Mouse (Mus musculus) adrenal gland, adult 8-10 months (tissue): ENCODE measurements around the gene Rbms2. TPM values are rescaled to one million over a fixed set of nuclear protein-coding genes. Genes with fewer than 3 reads are reported as not detected.
"Not testable (repeated sequence)": the region's sequence is repeated elsewhere in the genome, so short reads cannot be mapped to it uniquely, and the experiment has no call there.

Source experiments
- DNase-seq: peaks from one replicate; pipeline ENCODE4 v3.0.0; 2022
- microRNA-seq, 2 experiments: library from miRNA; unstranded; fragments of <30 nt; microRNA quantifications; one replicate each; pipeline ENCODE4 v1.2.0; 2022
- total RNA-seq, 4 experiments: library from RNA; stranded (reverse); gene quantifications; 2 replicates each; pipeline ENCODE4 v1.2.4; 2022

The Rbms2 gene
- total RNA-seq, 4 experiments from 2014 or later: 83.6 to 110 (median 99.3) TPM

DNA sequence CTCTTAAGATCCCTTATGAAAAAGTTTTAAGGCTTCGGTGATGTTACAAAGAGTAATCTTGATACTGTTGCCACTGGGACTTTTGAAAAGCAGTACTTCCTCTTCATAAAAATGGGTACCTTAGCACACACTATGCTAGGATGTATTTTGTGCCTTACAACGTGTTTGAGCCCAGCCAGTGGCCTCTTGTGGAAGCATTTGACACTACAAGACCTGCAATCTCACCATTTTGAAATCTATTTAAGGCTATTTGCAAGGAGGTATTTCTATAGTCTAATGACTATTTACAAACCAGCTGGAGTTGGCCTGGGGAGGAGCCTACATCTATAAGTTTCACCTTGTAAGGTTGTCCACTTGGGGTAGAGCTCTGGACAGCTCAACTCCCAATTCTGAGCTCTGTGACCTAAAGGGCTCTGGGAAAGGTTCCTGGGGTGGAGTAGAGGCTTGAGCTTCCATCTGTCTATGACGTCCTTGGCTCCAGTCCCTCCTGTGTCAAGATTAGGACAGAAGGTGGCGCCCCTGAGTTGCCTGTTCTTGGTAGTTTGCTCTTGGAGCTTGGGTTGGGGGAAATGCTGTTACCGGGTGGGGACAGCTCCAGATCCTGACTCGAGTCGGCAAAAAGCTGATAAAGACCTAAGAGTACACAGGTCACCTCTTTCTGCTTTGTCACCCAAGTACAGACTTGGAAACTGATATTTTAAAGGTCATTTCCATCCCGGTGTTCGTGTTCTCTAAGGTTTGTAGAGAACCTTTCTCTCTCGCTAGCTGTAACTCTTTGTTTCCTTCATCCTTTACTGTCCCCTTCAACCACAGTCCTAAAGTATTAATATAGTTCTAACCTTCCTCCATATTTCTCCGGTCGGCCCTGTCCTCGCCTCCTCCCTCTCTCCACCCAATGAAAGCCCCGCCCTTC lies 89.2 kb downstream of the Rbms2 start:
- peak; percentile 86 for DNase-seq

DNA sequence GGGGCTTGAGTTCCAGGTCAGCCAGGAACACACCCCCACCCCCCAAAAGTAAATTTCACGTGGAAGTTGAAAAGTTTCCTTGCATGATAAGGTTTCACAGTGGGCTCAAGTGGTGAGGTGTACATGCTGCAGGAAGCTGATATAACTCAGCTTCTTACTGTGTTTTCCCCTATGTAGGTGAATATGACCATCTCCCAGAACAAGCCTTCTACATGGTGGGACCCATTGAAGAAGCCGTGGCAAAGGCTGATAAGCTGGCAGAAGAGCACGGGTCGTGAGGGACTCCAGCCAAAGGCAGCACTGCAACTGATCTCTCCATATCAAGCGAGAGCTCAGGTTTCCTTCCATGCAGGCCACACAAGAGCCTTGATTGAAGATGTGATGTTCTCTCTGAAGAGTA lies 90.3 kb downstream of the Rbms2 start:
- DNase-seq: no peak

DNA sequence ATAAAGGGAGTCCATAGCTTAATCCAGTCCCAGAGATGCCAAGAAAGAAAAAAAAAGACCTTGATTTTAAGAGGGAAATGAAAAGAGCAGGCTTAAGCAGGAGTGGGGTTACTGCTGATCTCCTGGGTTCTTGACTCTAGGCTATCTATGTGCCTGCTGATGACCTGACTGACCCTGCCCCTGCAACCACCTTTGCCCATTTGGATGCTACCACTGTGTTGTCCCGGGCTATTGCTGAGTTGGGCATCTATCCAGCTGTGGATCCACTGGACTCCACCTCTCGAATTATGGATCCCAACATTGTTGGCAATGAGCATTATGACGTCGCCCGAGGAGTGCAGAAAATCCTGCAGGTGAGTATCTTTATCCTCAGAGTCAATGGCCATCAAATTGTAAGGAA lies 91.9 kb downstream of the Rbms2 start:
- no peak for DNase-seq

DNA sequence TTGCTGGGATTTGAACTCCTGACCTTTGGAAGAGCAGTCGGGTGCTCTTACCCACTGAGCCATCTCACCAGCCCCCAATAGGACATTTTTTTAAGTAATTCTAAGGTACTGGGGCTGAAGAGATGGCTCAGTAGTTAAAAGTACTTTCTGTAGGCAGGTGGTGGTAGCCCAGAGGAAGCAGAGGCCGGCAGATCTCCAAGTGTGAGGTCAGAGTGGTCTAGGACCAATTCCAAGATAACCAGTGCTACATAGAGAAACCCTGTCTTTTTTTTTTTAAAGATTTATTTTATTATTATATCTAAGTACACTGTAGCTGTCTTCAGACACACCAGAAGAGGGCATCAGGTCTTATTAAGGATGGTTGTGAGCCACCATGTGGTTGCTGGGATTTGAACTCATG lies 92.9 kb downstream of the Rbms2 start:
- not testable (repeated sequence) for DNase-seq

DNA sequence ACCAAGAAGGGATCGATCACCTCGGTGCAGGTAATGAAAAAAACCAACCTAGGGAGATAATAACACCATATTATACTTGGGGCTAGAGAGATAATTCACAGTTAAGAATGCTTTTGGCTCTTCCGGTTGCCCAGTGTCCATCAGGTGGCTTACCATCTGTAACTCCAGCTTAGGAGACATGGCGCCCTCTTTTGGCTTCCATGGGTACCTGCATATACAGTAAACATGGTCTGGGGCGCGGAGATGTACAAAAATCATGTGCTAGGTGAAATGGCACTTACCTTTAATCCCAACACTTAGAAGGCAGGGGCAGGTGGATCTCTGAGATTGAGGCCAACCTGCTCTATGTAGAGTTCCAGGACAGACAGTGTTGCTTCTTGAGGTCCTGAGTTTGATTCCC lies 93.7 kb downstream of the Rbms2 start:
- no peak for DNase-seq

DNA sequence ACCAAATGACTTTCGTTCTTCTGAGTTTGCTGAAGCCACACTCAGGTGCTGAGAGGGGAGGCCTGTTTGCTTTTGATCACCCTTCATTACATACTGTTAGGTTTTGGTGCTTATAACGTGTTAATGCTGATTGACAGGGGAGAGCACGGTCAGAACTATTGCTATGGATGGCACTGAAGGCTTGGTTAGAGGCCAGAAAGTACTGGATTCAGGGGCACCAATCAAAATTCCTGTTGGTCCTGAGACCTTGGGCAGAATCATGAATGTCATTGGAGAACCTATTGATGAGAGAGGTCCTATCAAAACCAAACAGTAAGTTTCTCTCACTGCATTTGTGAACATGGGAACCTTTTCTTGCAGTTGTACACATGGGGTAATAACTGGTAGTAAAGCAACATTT lies 95.9 kb downstream of the Rbms2 start:
- no peak for DNase-seq

DNA sequence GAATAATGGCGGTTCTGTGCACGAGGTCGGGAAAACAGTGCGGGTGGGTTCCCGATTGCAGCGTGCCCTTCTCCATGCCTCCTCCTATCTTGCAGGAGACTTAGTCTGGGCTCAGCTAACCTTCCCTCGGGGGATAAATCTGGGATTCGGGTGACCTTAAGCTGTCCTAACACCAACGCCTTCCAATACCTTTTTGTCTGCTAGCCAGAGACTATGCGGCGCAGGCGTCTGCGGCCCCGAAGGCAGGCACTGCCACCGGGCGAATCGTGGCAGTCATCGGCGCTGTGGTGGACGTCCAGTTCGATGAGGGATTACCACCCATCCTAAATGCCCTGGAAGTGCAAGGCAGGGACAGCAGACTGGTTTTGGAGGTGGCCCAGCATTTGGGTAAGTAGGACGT lies 96.4 kb downstream of the Rbms2 start:
- peak; percentile 45 for DNase-seq

DNA sequence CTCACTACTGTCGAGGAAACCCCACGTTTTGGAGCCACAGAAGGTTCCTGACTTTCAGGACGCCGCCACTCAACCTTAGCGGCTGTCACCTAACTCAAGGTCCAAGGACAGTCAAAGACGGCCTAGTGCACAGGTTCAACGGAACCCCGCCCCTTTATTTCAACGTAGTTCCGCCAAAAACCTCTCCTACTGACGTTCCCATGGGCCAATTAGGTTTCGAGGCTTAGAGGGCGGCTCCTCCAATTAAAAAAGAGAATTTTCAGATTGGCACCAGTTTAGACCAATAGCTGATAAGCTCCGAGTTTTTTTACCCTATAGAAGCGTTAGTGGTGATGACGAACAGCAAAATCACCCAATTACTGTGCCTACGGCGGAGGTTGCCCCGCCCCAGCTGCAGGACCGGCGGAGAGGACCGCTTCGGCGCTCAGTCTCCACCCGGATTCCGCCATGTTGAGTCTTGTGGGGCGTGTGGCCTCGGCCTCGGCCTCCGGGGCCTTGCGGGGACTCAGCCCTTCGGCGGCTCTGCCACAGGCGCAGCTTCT lies 97.1 kb downstream of the Rbms2 start, which contains the start of gene Atp5b:
Gene Atp5b (plus strand): TSS at position 394 of the 542 bp plus-strand sequence.
- DNase-seq: peak; percentile 96

DNA sequence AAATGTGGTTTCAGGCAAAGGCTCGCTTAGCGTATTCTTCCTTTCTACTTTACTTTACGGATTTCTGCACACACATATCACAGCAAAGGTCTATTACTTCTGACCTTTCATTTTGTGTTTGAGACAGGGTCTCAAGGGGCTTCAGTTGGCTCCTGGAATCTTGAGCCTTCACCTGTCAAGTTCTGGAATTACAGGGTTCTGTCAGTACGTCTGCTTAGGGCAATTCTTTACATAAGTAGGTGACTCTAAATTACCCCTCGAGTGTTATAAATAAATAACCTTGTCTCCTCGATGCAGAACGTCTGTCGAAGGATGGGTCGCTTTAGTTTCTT lies 97.7 kb downstream of the Rbms2 start:
- no peak for DNase-seq

DNA sequence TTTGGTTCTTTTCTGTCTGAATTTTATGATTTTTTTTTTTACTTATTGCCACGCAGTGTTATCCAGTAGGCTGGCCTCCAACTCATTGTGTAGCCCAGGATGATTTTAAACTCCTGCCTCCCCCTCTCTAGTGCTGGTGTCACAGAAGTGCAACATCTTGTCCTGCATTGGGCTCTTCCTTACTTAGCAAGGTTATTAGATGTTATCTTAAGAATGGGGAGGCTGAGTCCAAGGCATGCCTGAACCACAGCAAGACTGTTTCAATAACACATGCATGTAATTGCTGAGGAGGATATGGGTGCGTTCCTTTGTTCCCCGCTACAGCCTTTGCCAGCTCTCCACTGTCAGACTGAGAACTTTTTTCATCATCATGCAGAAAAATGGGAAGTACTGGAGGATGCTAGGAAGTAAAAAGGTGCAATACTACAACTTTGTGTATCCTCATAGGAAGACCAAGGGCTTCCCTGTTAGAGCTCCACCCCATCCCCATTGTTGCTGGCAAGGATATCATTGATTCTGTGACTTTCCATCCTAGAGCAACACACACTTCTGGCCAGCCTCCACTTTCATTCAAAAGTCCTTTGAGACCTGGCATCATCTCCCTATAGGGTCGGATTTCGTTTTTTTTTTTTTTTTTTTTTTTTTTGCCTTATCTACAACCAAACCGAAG lies 98.2 kb downstream of the Rbms2 start:
- no peak for DNase-seq

Small RNA genes lying within 50 kb of the gene (microRNA-seq; reads per million reads assigned to microRNA genes)
- gene Mir677: 18.9 to 20.3 reads per million in 2 experiments

Other genes with a start within 250 kb of the Rbms2 start
- gene Hsd17b6, start 172.7 kb downstream of the Rbms2 start, total RNA-seq: under 1 TPM in 1 of 4 experiments, not detected in 3; 0.51 TPM
- gene Prim1, start 165.1 kb downstream of the Rbms2 start, total RNA-seq: 1 to 10 TPM; 2.1 to 3.5 (median 3.0) TPM
- gene Naca, start 144.7 kb downstream of the Rbms2 start, total RNA-seq: 100 to 1,000 TPM; 560 to 666 (median 578) TPM
- gene Ptges3, start 121.3 kb downstream of the Rbms2 start, total RNA-seq: 100 to 1,000 TPM; 128 to 203 (median 146) TPM
- gene Atp5b, start 97.0 kb downstream of the Rbms2 start, total RNA-seq: 1,000 to 10,000 TPM; 1,737 to 2,601 (median 2,176) TPM
- 10 to 100 TPM; 52.9 to 78.0 (median 62.7) TPM for gene Baz2a, start 88.7 kb downstream of the Rbms2 start, total RNA-seq
- 1 to 10 TPM; 2.5 to 4.2 (median 3.5) TPM for gene Gls2, start 14.2 kb upstream of the Rbms2 start, total RNA-seq
- 10 to 100 TPM; 15.3 to 17.3 (median 16.9) TPM for gene Spryd4, start 31.5 kb upstream of the Rbms2 start, total RNA-seq
- gene Mip, start 45.5 kb upstream of the Rbms2 start, total RNA-seq: not detected
- 10 to 100 TPM in 2 of 4 experiments, 1 to 10 TPM in 2; 8.0 to 14.4 (median 11.1) TPM for gene Timeless, start 51.8 kb upstream of the Rbms2 start, total RNA-seq
- gene Apon, start 73.8 kb upstream of the Rbms2 start, total RNA-seq: under 1 TPM in 1 of 4 experiments, not detected in 3; 0.56 TPM
- 10 to 100 TPM in 2 of 4 experiments, 1 to 10 TPM in 2; 1.6 to 14.7 (median 6.9) TPM for gene Apof, start 88.4 kb upstream of the Rbms2 start, total RNA-seq
- gene Stat2, start 90.3 kb upstream of the Rbms2 start, total RNA-seq: 10 to 100 TPM; 46.9 to 69.7 (median 57.7) TPM
- gene Il23a, start 118.5 kb upstream of the Rbms2 start, total RNA-seq: under 1 TPM in 2 of 4 experiments, not detected in 2; 0.22 to 0.28 TPM
- 10 to 100 TPM; 17.5 to 35.4 (median 24.2) TPM for gene Pan2, start 123.0 kb upstream of the Rbms2 start, total RNA-seq
- gene Cnpy2, start 142.2 kb upstream of the Rbms2 start, total RNA-seq: 100 to 1,000 TPM; 172 to 202 (median 177) TPM
- 100 to 1,000 TPM; 197 to 297 (median 255) TPM for gene Cs, start 157.4 kb upstream of the Rbms2 start, total RNA-seq
- 100 to 1,000 TPM in 2 of 4 experiments, 10 to 100 TPM in 2; 72.2 to 114 (median 86.6) TPM for gene Coq10a, start 188.7 kb upstream of the Rbms2 start, total RNA-seq
- 10 to 100 TPM; 53.7 to 90.5 (median 68.1) TPM for gene Ankrd52, start 196.8 kb upstream of the Rbms2 start, total RNA-seq
- gene Slc39a5, start 220.9 kb upstream of the Rbms2 start, total RNA-seq: under 1 TPM in 2 of 4 experiments, not detected in 2; 0.24 to 0.40 TPM
- gene Nabp2, start 231.2 kb upstream of the Rbms2 start, total RNA-seq: 10 to 100 TPM; 76.6 to 93.8 (median 86.8) TPM
- 10 to 100 TPM; 39.1 to 55.4 (median 50.8) TPM for gene Rnf41, start 231.4 kb upstream of the Rbms2 start, total RNA-seq